Mouse (Mus musculus): ENCODE measurements at regions not wholly inside any gene's neighbourhood (a gene's known extent, or its start where the extent isn't known, plus 50 kb on each side); places are given as distances from the start of the nearest gene placed in this dataset.

DNA sequence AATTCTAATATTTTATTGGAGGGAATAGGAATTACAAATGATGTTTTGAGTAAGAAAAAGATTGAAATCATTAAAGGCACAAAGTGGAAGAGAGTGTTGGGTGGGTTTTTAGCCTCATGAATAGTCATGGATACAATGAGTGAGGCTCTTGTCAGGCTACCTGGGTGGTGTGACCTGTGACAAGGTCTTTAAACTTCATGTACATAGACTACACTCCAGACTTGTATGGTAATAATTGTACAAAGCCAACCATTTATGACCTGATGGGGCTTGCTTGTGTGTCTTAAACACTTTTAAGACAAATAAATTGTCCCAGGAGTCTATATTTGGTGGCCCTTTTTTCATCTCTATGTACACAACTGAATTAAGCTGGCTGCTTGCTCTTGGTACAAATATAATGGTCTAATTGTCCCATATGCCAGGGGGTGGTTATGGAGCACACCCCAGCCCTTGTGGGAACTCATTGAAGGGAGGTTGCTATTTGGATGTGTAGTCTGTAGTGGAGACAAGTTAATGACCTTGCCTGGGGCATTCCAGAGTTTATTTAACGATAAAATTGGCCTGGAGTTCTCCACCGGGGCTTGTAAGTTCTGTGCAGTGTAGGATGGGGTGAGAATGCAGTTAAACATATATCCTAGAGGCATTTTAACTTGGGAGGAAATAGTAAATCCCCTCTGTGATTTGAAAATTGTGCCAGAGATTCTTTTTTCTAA lies 93.4 kb downstream of the Qpct start:
- no peak for TF ChIP-seq CTCF (conservative IDR thresholded peaks at IDR 0.05; ENCODE audit: low read length)
- TF ChIP-seq POU5F1 (IDR thresholded peaks at IDR 0.05; ENCODE audit: borderline replicate concordance, low read length) = no peak
- TF ChIP-seq NANOG (IDR thresholded peaks at IDR 0.05; ENCODE audit: borderline replicate concordance, low read length) = no peak

Measured in E14TG2a.4 (cell line).